Mouse (Mus musculus) neural tube, embryonic 14.5 days (tissue): ENCODE measurements around the gene Cyld. TPM values are rescaled to one million over a fixed set of nuclear protein-coding genes. Genes with fewer than 3 reads are reported as not detected.

Experiments
- ATAC-seq: fragments of 200-750 bp; cut with Nextera tagmentation; 2 replicates; pipeline ENCODE4 v1.8.0; 2017; ENCODE audit warnings: low read depth, mild to moderate bottlenecking, moderate TSS enrichment, moderate library complexity
- H3K27ac ChIP-seq: fragments of 300-500 bp; sonication (generic); 2 replicates; pipeline ENCODE4 v1.5.1; 2014; ENCODE audit warnings: low read depth, mild to moderate bottlenecking, control low read depth, low read length, moderate library complexity, mixed read lengths
- H3K27me3 ChIP-seq: fragments of 300-500 bp; sonication (generic); 2 replicates; pipeline ENCODE4 v1.6.1; 2014; ENCODE audit warnings: low read length; ENCODE audit not compliant: control insufficient read depth, insufficient read depth
- H3K36me3 ChIP-seq: fragments of 300-500 bp; sonication (generic); 2 replicates; pipeline ENCODE4 v1.6.1; 2014; ENCODE audit warnings: low read length, mixed read lengths; ENCODE audit not compliant: control insufficient read depth, insufficient read depth
- H3K4me1 ChIP-seq: fragments of 300-500 bp; sonication (generic); 2 replicates; pipeline ENCODE4 v1.6.1; 2014; ENCODE audit warnings: low read length; ENCODE audit not compliant: control insufficient read depth, insufficient read depth
- H3K4me2 ChIP-seq: fragments of 300-500 bp; sonication (generic); 2 replicates; pipeline ENCODE4 v1.6.1; 2014; ENCODE audit warnings: mild to moderate bottlenecking, low read depth, low read length, control low read depth
- H3K4me3 ChIP-seq: fragments of 300-500 bp; sonication (generic); 2 replicates; pipeline ENCODE4 v1.5.1; 2014; ENCODE audit warnings: low read depth, low read length, control low read depth, mixed read lengths
- H3K9ac ChIP-seq: fragments of 300-500 bp; sonication (generic); replicated peaks from 2 replicates; pipeline ENCODE4 v1.6.1; 2014; ENCODE audit warnings: low read depth, mild to moderate bottlenecking, control low read depth, low read length, mixed read lengths
- H3K9me3 ChIP-seq: fragments of 300-500 bp; sonication (generic); 2 replicates; pipeline ENCODE4 v1.6.1; 2016; ENCODE audit warnings: low read length; ENCODE audit not compliant: control insufficient read depth
- WGBS: fragments of 180-500 bp; shearing (Covaris S2); extraction: QIAGEN DNeasy Blood & Tissue Kit; methylation state at CpG from one replicate; pipeline ENCODE4 v1.1.7; 2014; 5-methylcytosine and 5-hydroxymethylcytosine counted together
- polyA plus RNA-seq: library from polyadenylated mRNA; unstranded; fragments of >200 nt; fragmentation: Nextera tagmentation; extraction: Ambion mirVana; gene quantifications from 2 replicates; pipeline ENCODE4 v1.2.1, GENCODE M21; 2014

Cyld gene
- polyA plus RNA-seq, 1 experiment from 2014 or later = 24.3 TPM

DNA sequence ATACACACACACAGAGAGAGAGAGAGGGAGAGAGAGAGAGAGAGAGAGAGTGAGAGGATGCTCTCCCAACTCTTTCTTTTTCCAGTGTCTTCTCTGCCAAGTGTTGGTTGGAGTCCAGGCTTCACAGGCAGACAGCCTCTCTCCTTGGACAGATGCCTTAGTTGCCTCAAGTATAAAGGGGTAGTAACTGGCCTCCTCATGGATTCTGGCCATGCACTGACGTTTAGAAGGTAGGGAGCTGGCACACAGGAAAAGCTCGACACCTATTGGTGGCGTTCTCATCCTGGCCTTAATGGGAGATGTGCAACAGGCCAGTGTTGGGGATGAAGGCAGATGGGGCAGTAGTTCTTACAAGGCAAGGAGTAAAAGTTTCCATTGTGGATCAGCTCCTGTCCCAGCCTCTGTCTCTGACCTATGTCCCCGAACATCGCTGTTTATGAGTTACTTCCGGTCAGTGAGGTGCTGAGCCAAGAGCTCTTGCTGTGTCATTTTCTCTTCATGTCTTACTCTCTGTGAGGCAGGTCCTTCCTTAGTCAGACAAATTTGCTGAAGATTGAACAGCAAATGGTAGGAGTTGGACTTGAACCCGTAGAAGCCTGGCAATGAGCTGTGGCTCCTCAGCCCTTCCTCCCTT, 13.1 kb upstream of the Cyld start:
- Histone ChIP-seq H3K27me3 (no peaks in the 10 kb centered on the region), H3K9me3 (no peaks in the 10 kb centered on the region), H3K9ac (no peak overlapping the region), H3K4me2 (no peak overlapping the region), H3K4me3 (no peak overlapping the region), H3K27ac (no peak overlapping the region), H3K36me3 (no peaks in the 10 kb centered on the region), H3K4me1 (no peaks in the 10 kb centered on the region)
- WGBS = 89% methylated on average over 7 of the region's 7 CpGs
- ATAC-seq = no peak

DNA sequence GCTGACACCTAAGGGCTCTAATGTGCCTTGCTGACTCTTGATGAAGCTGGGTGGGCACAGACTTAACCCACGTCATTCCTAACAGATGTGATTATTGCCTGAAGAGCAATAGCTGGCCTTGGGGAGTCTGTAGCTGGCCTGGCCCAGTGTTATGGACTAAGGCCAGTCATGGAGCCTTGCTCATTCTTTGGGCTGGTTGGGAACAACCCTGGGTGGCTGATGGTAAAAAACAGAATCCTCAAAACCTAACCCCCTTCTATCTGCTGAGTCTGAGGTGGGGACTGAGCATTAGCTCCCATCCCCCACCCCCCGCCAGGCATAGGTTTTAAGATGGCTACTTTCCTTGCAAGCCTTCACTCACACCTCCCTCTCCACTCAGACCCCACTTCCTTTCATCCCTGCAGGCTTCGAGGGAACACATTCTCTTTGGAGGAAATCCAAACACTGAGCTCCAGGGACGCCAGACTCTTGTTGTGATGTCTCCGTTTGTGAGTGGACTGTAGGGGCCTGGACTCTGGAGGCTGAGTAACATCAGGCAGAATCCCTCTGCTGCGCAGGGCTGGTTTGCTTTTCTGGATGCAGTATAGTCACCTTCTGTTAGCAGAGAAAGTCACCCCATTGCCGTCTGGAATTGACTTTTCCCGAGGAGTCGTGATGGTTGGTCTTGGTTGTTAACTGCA, 10.5 kb upstream of the Cyld start:
- no peak for ATAC-seq
- H3K9me3 ChIP-seq = no peaks in the 10 kb centered on the region

DNA sequence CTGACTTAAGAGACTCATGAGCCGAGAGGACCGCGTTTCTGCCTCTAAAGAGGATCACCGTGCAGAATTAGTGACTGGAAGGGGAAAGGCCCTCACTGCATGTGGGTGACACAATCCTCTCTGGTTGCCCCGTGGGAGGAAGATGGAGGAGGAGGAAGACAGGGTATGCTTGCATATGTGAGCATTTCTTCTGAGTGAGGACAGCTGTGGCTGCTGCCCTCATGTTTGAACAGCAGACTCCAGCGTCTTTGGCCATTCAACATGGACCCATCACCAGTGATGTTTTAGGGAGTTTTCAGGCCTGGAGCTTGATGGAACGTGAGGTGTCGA, 10.0 kb upstream of the Cyld start:
- H3K27me3 ChIP-seq = no peaks in the 10 kb centered on the region
- H3K27ac ChIP-seq = no peak overlapping the region
- no peak overlapping the region for H3K4me2 ChIP-seq
- H3K4me1 ChIP-seq = no peaks in the 10 kb centered on the region
- no peak overlapping the region for H3K9ac ChIP-seq
- WGBS = 86% methylated on average over 8 of the region's 8 CpGs
- no peaks in the 10 kb centered on the region for H3K36me3 ChIP-seq
- no peak for ATAC-seq
- H3K9me3 ChIP-seq = no peaks in the 10 kb centered on the region
- H3K4me3 ChIP-seq = no peak overlapping the region

More for the DNA sequence above, 10.5 kb upstream of the Cyld start:
- Histone ChIP-seq H3K4me2 (no peak overlapping the region), H3K4me3 (no peak overlapping the region), H3K27me3 (no peaks in the 10 kb centered on the region), H3K9ac (no peak overlapping the region), H3K27ac (no peak overlapping the region), H3K4me1 (no peaks in the 10 kb centered on the region), H3K36me3 (no peaks in the 10 kb centered on the region)
- WGBS = 68% methylated on average over 9 of the region's 9 CpGs

DNA sequence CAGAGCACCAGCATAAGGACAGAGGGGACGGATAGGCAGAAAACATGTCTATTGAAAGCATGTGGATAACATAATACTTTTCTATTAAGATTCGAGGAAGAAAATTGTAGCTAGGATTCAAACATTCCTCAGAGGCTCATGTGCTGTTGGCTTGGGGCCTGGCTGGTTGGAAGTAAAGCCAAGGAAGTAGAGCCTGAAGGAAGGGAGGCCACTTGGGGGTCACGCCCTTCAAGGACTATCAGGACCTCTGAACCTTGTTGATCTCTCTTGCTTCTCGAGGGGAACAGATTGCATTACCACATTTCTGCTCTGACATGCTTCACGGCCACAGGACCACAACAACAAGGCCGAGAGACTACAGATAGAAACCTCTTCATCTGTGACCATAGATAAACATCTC, 7.7 kb upstream of the Cyld start:
- no peaks in the 10 kb centered on the region for H3K27me3 ChIP-seq
- no peaks in the 10 kb centered on the region for H3K9me3 ChIP-seq
- H3K9ac ChIP-seq = no peak overlapping the region
- H3K36me3 ChIP-seq = no peaks in the 10 kb centered on the region
- H3K27ac ChIP-seq = no peak overlapping the region
- H3K4me1 ChIP-seq = no peaks in the 10 kb centered on the region
- H3K4me3 ChIP-seq = no peak overlapping the region
- H3K4me2 ChIP-seq = no peak overlapping the region
- 86% methylated on average over 6 of the region's 6 CpGs for WGBS
- no peak for ATAC-seq

DNA sequence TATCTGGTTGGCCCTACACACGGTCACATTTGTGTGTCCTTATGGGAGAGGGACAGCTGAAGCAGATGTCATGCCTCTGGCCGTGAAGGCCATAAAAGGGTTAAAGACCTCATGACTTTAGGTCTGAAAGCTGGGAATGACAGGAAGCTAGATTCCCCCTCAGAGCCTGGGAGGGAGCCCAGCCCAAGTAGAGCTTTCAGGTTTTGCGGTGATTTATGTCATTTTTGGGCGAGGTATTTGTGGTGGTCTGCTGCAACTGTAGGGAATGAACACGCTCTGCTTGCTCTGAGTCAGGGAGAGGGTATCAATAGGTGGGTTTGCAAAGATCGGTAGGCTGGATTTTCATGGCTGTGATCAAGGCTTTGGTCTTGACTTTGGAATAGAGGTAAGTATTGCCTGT, 6.9 kb upstream of the Cyld start:
- ATAC-seq = no peak
- 82% methylated on average over 6 of the region's 6 CpGs for WGBS
- H3K27ac ChIP-seq = no peak overlapping the region
- no peak overlapping the region for H3K4me2 ChIP-seq
- no peaks in the 10 kb centered on the region for H3K36me3 ChIP-seq
- no peak overlapping the region for H3K9ac ChIP-seq
- no peaks in the 10 kb centered on the region for H3K27me3 ChIP-seq
- no peak overlapping the region for H3K4me3 ChIP-seq
- no peaks in the 10 kb centered on the region for H3K9me3 ChIP-seq
- H3K4me1 ChIP-seq = no peaks in the 10 kb centered on the region

DNA sequence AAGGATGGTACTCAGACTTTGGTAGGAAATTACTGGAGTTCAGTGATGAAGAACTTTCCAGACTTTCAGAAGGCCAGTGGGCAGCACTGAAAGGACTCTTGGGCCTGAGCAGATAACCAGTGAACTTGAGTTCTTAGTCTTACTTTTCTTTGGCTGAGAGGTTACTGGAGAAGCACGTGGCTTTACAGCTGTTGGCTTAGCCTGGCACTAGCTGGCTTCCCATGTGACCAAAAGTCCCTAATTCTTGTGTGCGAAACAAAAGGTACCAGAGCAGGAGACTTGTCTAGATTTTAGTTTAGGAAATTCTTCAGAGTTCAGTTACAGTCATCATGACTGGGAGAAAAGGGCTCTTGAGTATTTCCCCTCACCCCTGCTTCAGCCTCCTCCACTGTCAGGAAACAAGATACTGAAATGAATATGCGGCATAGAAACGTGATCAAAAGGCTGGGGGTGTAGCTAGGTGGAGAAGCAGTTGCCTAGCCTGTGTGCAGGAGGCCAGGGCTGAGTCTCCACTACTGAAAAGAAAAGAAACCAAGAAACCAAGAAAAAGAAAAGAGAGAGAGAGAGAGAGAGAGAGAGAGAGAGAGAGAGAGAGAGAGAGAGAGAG, 5.4 kb upstream of the Cyld start:
- no peaks in the 10 kb centered on the region for H3K27me3 ChIP-seq
- WGBS = 61% methylated on average over 4 of the region's 4 CpGs
- H3K4me3 ChIP-seq = no peak overlapping the region
- no peaks in the 10 kb centered on the region for H3K36me3 ChIP-seq
- no peak overlapping the region for H3K4me2 ChIP-seq
- H3K27ac ChIP-seq = no peak overlapping the region
- no peak for ATAC-seq
- no peak overlapping the region for H3K9ac ChIP-seq
- no peaks in the 10 kb centered on the region for H3K9me3 ChIP-seq
- no peaks in the 10 kb centered on the region for H3K4me1 ChIP-seq

DNA sequence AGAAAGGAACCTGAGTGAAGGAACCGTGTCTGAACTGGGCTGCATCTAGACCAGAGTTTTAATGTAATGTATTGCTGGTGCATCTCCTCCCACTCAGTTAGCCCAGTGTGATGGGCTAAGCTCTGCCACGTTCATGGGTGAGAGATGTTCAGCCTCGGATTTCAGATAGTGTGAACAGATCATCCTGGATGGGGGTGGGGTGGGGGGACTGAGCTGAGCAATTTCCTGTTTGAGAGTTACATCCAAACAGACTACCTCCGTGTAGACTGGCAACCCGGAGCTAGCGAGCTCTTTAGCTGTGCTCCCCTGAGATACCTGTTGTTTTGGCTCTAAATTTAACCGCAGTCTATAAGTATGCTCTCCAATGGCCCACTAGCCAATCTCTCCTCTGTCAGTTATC, 4.9 kb upstream of the Cyld start:
- WGBS = 59% methylated on average over 7 of the region's 7 CpGs
- no peak for ATAC-seq
- no peaks in the 10 kb centered on the region for H3K9me3 ChIP-seq
- no peaks in the 10 kb centered on the region; the same call in 1 of the 2 replicates for H3K27me3 ChIP-seq
- H3K4me2 ChIP-seq = no peak overlapping the region
- no peaks in the 10 kb centered on the region for H3K4me1 ChIP-seq
- no peaks in the 10 kb centered on the region for H3K36me3 ChIP-seq
- H3K9ac ChIP-seq = no peak overlapping the region
- H3K27ac ChIP-seq = no peak overlapping the region
- no peak overlapping the region for H3K4me3 ChIP-seq

DNA sequence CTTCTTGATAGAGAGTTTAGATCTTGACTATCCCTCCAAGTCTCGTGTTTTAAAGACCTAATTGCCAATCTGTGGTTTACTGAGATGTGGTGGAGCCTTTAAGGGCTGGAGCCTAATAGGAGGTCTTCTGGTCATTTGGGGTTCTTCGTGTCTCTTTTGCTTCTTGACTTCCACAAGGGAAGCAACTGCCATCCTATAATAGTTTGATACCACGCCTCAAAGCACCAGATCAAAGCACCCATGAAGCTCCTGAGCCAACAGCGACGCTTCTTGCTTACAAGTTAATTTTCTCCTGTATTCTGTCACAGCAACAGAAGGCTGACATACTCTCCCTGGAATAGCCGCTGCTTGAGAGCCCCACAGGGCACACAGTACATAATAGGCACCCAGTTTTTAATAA, 4.0 kb upstream of the Cyld start:
- H3K4me2 ChIP-seq = no peak overlapping the region
- H3K27me3 ChIP-seq = no peaks in the 10 kb centered on the region; the same call in 1 of the 2 replicates
- peaks cover 5% of the 10 kb centered on the region; the same call in 1 of the 2 replicates for H3K4me1 ChIP-seq
- no peak overlapping the region for H3K9ac ChIP-seq
- H3K9me3 ChIP-seq = no peaks in the 10 kb centered on the region
- ATAC-seq = no peak
- 81% methylated on average over 6 of the region's 6 CpGs for whole genome bisulfite sequencing
- H3K4me3 ChIP-seq = no peak overlapping the region
- H3K36me3 ChIP-seq = no peaks in the 10 kb centered on the region
- H3K27ac ChIP-seq = no peak overlapping the region

DNA sequence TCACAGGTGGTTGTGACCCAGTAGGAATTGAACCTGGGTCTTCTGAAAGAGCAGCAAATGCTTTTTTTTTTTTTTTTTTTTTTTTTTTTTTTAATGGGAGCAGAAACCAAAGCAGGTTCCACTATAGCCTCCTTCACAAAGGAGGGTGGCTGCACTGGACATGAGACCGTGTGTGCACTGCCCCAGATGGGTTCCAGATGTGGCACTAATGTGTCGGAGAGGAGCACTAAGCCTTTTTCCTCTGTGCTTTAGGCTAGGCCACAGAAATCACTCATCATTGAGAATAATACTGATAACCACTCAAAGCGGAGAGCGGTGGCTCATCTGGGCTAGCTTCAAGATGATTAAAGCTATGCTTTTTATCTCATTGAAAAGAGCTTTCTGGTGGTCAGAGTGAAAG, 3.5 kb upstream of the Cyld start:
- Histone ChIP-seq H3K36me3 (no peaks in the 10 kb centered on the region), H3K9ac (no peak overlapping the region), H3K4me2 (no peak overlapping the region), H3K4me1 (peaks cover 7% of the 10 kb centered on the region; the same call in 1 of the 2 replicates), H3K27me3 (no peaks in the 10 kb centered on the region; the same call in 1 of the 2 replicates), H3K27ac (no peak overlapping the region), H3K4me3 (no peak overlapping the region), H3K9me3 (no peaks in the 10 kb centered on the region)
- WGBS = 85% methylated on average over 4 of the region's 4 CpGs
- no peak for ATAC-seq
